Mouse (Mus musculus): Measurements from ENCODE around the gene Rasa3. TPM values are rescaled to one million over a fixed set of nuclear protein-coding genes. Genes with fewer than 3 reads are reported as not detected.

The Rasa3 gene
- total RNA-seq, 4 experiments from 2014 or later: 62.7 to 74.3 (median 68.2) TPM

GRCm38 (mm10) chr8:13623038-13623750, 54.2 kb downstream of the Rasa3 start:
- DNase-seq (ENCODE audit: low spot score in 2 of 2): peak; percentile 67 to 82

DNA sequence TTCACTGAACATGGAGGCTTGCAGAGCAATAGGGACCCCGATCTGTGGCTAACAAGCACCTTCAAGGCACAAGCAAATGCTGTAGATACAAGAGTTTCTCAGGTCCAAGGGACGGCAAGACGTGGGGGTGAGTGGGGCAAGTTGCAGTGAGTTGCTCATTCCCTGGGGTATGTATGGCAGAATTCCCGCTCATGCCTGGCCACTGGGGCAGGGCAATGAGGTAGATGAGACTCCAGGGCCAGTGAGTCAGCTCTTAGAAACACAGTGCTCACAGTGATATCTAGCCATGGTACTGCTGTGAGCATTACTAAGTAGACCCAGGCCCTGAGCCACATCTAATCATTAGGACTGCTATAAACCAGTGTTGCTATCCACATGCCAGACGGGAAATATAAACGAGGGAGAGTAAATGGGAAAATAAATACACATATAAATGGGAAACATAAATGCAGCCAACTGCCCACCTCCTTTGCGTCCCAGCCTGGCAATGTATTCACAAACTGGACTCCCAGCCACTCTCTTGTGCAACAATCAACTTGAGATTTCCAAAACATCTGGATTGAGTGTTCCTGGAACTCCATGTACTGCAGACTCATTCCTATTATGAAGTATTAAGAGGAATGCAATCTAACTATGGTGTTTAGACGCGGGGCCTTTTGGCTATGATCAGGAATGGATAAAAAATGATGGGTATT, 57.0 kb downstream of the Rasa3 start:
- DNase-seq (ENCODE audit: low spot score in 2 of 2): no peak

GRCm38 (mm10) chr8:13616831-13617505, 60.4 kb downstream of the Rasa3 start:
- DNase-seq (ENCODE audit: low spot score in 2 of 2): no peak

DNA sequence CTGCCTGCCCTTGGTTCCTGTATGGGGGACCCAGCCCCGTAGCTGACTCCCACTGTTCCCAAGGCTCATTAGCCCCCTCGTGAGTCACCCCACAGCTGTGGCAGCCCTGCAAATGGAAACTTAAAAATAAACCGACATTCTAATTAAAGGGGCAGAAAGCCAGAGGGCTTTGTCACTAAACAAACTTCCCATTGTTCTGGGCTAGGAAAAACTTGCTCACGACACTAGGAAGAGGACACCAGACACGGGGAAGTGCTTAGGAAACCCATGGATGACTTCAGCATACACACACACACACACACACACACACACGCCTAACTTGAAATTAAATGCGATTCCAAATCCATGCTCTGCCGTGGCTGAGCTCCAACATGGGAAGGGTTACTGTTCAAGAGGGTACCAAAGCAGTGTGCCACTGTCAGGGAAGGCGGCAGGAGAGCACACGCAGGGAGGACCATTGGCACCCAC, 62.4 kb downstream of the Rasa3 start:
- no peak for DNase-seq (ENCODE audit: low spot score in 2 of 2)

DNA sequence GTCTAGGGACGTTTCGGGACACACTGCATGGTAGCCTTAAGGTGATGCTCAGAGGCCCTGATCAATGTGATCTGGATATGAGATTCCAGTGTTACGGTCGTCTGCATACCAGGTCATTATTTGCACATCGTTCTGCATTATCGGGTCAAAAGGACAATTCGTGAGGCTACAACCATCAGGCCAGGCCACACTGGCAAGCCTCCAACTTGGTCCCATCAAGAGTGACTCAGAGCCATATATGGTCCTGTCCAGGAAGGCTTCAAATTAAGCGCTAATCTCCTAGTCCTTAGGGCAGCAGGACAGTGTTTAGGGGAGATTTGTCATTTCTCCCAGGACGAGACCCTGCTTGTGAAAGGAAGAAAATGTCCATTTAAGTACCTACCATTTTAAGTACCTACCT, 63.3 kb downstream of the Rasa3 start:
- no peak for DNase-seq (ENCODE audit: low spot score in 2 of 2)

- DNase-seq (ENCODE audit: low spot score in 2 of 2): no peak
These were observed 65.7 kb downstream of the Rasa3 start for GRCm38 (mm10) chr8:13611702-13612101.

- no peak for DNase-seq (ENCODE audit: low spot score in 2 of 2)
These were observed 67.4 kb downstream of the Rasa3 start for GRCm38 (mm10) chr8:13609971-13610370.

DNA sequence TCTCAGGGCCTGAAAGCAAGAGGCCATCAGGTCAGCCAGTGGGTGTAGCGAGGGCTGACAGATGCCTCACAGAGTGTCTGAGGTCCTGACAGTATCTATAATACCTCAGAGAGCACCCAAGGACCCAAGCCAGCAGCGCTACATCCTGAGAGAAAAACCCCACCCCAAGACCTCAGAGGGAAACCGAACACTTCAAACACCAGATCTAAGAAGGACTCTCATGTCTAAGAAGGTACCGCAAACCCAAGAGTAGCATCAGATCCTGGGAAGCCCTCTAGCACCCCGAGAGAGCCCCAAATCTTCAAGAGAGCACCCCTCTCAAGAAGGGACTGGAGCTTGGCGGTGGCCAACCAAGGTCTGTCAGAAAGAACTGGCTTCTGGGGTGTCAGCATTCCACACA, 68.5 kb downstream of the Rasa3 start:
- DNase-seq (ENCODE audit: low spot score in 2 of 2): no peak

DNA sequence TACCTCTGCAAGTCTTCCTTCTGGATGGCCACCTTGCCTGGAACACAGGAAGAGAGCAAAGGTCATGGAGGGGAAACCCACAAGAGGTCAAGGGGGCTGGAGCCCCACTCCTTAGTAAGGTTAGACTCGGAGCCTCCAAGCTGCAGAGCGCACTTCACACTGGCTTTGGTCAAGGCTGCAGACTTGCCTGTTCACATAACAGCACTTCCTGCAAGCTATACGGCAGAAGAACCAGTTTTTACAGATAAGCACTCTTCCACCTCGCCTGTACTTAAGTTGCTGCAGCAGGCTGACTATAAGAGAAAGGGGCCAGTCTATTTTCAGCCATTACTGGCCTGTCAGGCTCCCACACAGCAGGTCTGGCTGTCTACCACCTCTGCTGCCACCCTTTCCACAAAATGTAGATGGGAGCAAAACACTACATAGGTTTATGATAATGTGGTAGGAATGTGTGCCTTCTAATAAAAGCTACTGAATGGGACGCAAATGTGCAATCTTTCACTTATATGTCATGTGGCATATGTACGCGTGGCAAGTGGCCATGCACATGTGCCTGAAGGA, 71.4 kb downstream of the Rasa3 start:
- no peak for DNase-seq (ENCODE audit: low spot score in 2 of 2)

DNA sequence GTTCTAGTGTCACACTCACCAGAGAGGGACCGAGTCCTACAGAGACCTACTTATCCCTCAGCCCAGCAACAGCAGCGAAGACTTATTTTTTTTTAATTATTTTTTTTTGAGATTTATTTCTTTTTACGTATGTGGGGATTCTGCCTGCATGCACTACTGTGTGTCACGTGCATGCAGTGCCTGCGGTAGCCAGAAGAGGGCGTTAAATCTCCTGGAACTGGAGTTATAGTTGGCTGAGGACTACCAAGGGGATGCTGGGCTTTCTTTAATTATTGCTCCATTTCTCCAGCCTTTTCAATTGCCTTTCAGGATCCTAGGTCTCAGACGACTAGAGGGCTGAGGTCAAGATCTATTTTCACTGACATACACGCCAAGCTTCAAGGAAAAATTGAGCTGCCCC, 74.8 kb downstream of the Rasa3 start:
- DNase-seq (ENCODE audit: low spot score in 2 of 2): peak in 1 of 2 experiments; percentile 52

DNA sequence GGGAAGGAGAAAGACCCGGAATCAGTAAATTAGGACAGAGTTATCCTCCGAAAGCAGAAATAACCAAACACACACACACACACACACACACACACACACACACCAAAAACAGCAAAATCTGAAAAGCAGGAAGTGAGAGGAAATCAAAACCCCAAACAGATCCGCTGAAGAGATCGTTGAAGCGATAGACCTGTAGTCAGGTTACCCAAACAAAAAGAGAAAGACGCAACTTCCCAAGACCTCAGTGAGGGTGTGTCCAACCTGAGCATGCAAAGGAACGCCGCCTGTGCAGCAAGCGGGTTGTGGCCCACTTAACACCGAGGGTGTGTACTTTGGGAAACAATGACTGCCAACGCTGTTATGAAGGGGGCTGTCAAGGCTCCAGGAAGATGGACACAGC, 76.2 kb downstream of the Rasa3 start:
- no peak for DNase-seq (ENCODE audit: low spot score in 2 of 2)

DNA sequence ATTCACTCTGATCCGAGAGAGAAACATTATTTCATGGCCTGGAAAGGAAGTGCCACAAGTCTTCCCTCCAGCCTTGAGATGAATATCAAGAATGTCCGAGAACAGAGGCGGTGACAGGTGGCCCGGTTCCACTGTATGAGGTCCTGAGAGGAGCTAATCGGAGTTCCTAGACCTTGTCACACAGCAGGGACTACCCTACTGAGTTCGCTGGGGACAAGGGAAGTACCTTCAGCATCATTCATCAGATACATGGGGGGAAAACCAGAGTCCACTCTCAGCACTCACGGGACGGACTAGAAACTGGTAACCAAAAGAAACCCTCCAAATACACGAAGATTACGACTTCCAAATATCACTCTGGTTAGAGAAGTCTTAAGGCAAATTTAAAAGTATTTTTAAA, 76.7 kb downstream of the Rasa3 start:
- no peak for DNase-seq (ENCODE audit: low spot score in 2 of 2)

DNA sequence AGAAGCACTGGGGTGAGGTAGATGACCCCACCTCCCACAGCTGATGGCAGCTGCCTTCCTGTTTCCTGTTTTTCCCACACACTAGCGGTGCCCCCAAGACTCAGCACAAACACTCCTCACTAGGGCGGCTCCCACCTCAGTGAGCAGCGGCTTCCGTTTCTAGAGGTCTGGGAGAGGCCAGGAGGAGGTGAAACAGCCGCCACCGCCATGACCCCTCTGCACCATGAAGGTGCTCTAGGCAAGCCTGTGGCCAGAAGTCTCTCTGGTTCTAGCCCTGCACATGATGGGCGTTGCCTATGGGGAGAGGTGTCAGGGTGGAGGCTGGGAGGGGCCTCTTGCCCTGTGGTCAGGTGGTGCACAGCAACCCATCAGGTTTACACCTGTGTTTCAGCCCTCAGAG, 77.2 kb downstream of the Rasa3 start:
- no peak for DNase-seq (ENCODE audit: low spot score in 2 of 2)

DNA sequence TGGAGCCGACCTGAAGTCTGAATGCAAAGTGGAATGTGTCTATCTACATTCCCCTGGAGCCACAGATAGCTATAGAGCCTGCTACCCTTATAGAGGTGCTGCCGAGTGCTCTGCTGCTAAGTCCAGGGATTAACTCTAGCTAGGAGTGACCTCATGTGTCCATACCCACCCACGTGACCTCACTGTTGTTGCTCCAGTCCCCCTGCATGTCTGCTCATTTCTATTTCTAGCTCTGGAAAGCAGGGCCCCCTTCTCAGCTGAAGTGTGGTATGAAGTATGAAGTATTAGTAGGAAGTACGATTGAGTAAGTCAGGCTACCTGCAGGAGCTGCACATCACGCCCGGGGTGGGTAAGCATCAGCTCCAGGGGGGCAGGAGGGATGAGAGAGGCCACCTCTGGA, 79.6 kb downstream of the Rasa3 start:
- DNase-seq (ENCODE audit: low spot score in 2 of 2): no peak

DNA sequence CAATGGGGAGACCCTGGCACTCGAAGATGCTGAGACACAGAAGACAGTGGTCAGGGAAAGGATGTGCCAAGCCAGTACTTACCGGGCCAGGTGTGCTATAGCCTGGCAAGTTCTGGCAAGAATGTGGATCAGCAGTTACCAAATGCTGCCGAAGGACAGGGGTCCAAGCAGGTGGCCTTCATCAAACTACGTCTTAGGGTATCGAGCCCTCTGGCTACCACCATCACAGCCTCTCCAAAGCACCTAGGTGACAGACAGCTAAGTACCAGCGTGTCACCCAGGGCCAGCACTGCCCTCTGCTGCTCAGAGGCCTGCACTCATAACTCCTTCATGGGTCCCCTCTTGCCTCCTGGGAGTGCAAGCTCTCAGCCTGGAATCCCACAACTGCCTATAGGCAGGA, 81.5 kb downstream of the Rasa3 start:
- no peak for DNase-seq (ENCODE audit: low spot score in 2 of 2)

- DNase-seq (ENCODE audit: low spot score in 2 of 2): no peak
These were observed 82.5 kb downstream of the Rasa3 start for GRCm38 (mm10) chr8:13594884-13595323.

DNA sequence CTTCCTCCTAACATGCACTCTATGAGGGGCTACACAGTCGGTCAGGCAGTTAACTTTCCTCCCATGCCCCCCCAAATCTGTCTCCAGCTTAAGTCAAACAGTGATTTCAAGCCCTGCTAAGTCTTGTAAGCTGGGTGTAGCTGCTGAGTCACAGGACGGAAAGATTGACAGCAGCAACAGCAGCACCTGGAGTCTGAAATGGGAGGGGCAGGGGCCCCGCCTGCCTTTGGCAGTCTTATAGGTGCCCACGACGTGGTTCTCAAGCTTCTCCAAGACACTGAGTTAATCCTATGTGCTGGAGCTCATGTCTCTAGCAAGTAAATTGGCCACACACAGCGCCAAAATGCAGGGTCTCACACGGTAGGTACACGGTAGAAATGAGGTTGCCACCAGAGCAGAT, 84.1 kb downstream of the Rasa3 start:
- DNase-seq (ENCODE audit: low spot score in 2 of 2): no peak

DNA sequence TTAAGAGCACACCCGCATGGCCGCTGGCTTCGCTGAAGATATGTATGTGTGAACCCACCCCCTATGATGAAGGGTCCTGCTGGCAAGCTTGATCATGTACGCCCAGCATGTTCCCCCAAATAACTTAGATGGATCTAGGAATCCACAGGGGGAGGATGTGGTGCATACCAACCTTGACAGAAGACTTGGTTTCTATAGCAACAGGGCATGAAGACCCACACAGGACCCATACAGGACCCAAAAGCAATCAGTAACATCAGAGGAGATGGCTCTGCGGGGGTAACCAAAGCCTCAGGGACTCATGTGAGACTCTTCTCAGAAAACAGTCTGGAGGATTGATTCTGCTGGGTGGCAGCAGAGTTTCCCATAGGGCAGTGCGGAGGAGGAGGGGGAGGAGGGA, 86.2 kb downstream of the Rasa3 start:
- no peak for DNase-seq (ENCODE audit: low spot score in 2 of 2)

DNA sequence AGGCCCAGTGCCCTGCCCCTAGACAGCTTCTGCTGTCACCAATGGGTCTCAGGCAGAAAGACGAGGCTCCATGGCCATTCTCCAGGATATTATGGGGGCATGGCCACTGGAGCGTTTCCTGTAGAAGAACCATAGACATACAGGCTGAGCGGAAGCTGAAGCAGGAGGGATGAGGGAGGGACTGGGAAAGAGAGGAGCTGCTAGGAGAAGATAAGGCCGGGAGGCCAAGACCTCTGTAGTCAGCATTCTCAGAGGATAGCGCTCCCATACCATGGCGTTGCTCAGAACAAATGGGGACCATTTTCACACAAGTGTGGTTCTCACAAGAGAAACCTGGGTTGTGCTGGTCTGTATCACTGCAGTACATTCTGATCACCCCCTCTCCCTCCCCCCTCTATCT, 88.3 kb downstream of the Rasa3 start:
- no peak for DNase-seq (ENCODE audit: low spot score in 2 of 2)

GRCm38 (mm10) chr8:13584652-13585051, 92.8 kb downstream of the Rasa3 start:
- DNase-seq (ENCODE audit: low spot score in 2 of 2): no peak

DNA sequence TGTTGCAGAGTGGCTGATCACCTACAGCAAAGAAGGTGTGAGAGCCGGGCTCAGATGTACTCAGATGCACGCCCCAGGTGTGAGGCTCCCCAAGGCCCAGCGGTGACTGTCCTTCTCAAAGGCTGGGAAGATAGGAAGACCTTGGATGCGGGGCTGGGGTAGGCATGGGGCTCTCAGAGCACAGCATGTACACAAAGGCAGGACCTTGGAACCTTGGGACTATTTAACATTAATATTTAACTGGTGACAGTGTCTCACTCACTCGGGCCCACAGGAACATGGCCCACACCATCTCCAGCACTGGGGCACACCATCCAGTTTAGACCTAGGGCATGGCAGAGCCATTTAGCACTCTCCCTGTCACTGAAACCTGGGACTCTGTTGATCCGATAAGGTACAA, 99.5 kb downstream of the Rasa3 start:
- DNase-seq (ENCODE audit: low spot score in 2 of 2): no peak

DNA sequence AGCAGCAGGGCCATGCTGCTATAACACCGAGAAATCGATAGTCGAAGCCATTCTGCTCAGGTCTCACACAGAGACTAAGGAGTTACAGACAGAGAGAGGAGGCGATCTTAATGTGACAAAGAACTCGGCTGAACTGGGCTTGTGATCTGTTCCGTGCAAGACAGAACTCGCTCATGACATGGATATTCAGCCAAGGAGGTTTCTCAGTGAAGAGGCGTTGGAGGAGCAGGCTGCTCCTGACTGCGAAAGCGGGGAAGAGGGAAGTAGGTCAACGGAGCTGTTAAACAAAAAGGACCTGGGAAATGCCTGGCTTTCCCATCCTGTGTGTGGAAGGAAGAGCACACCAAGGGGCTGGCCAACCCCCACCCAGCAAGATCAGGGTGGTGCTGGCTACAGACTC, 105.4 kb downstream of the Rasa3 start:
- no peak for DNase-seq (ENCODE audit: low spot score in 2 of 2)
